Mouse (Mus musculus) hindbrain, embryonic 13.5 days (tissue): ENCODE data around the gene Mtss1l. TPM values are rescaled to one million over a fixed set of nuclear protein-coding genes. Genes with fewer than 3 reads are reported as not detected.

Experiments
- ATAC-seq: fragments of 200-750 bp; cut with Nextera tagmentation; 2 replicates; pipeline ENCODE4 v1.8.0; 2017; ENCODE audit warnings: moderate TSS enrichment; ENCODE audit not compliant: low FRiP score
- H3K27ac ChIP-seq: fragments of 300-500 bp; sonication (generic); 2 replicates; pipeline ENCODE4 v1.5.1; 2015; ENCODE audit warnings: inconsistent platforms, mild to moderate bottlenecking, moderate library complexity
- H3K27me3 ChIP-seq: fragments of 300-500 bp; sonication (generic); 2 replicates; pipeline ENCODE4 v1.6.1; 2015; ENCODE audit warnings: mild to moderate bottlenecking, inconsistent platforms
- H3K36me3 ChIP-seq: fragments of 300-500 bp; sonication (generic); 2 replicates; pipeline ENCODE4 v1.6.1; 2015; ENCODE audit warnings: mild to moderate bottlenecking, inconsistent platforms
- H3K4me1 ChIP-seq: fragments of 300-500 bp; sonication (generic); replicated peaks from 2 replicates; pipeline ENCODE4 v1.6.1; 2015; ENCODE audit warnings: inconsistent platforms
- H3K4me2 ChIP-seq: fragments of 300-500 bp; sonication (generic); 2 replicates; pipeline ENCODE4 v1.6.1; 2015; ENCODE audit warnings: inconsistent platforms, mild to moderate bottlenecking, moderate library complexity
- H3K4me3 ChIP-seq: fragments of 300-500 bp; sonication (generic); 2 replicates; pipeline ENCODE4 v1.5.1; 2015; ENCODE audit warnings: mild to moderate bottlenecking, inconsistent platforms
- H3K9ac ChIP-seq: fragments of 300-500 bp; sonication (generic); 2 replicates; pipeline ENCODE4 v1.6.1; 2015; ENCODE audit warnings: mild to moderate bottlenecking, inconsistent platforms
- H3K9me3 ChIP-seq: fragments of 300-500 bp; sonication (generic); 2 replicates; pipeline ENCODE4 v1.6.1; 2016; ENCODE audit warnings: inconsistent platforms
- WGBS: fragments of 180-500 bp; shearing (Covaris S2); methylation state at CpG from one replicate; pipeline ENCODE4 v1.1.7; 2015; 5-methylcytosine and 5-hydroxymethylcytosine counted together
- polyA plus RNA-seq: library from polyadenylated mRNA; unstranded; fragments of >200 nt; fragmentation: Nextera tagmentation; extraction: Ambion mirVana; gene quantifications from 2 replicates; pipeline ENCODE4 v1.2.1, GENCODE M21; 2015

Gene Mtss1l
- polyA plus RNA-seq, 1 experiment from 2014 or later: 19.0 TPM

DNA sequence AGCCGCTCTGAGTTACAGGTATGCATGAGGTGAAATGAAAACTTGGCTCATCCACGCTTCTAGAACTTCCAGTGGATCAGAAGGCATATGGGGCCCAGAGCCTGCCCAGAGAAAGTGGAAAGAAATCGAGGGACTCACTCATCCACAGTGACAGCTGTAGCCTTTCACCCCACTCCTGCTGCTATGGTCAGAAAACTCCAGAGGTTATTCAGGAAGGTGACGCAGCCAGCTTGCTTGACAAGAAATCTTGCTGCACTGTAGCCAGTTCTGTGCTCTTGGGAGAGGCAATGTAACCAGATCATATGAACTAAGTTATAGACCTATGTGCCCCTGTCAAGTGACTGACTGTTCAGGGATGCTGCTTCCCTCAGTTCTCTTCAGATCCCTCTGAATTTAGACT lies 25.2 kb upstream of the Mtss1l start:
- H3K36me3 ChIP-seq: peaks cover 26% of the 10 kb centered on the region
- WGBS: 87% methylated on average over 4 of the region's 4 CpGs
- no peak for ATAC-seq
- H3K4me3 ChIP-seq: no peak overlapping the region
- no peak overlapping the region for H3K27ac ChIP-seq
- no peaks in the 10 kb centered on the region for H3K27me3 ChIP-seq
- peaks cover 24% of the 10 kb centered on the region for H3K4me1 ChIP-seq
- H3K9me3 ChIP-seq: no peaks in the 10 kb centered on the region
- H3K4me2 ChIP-seq: no peak overlapping the region
- H3K9ac ChIP-seq: 0 out of 2 replicates have a peak overlapping the region, but pooled peaks have one; percentile 15

DNA sequence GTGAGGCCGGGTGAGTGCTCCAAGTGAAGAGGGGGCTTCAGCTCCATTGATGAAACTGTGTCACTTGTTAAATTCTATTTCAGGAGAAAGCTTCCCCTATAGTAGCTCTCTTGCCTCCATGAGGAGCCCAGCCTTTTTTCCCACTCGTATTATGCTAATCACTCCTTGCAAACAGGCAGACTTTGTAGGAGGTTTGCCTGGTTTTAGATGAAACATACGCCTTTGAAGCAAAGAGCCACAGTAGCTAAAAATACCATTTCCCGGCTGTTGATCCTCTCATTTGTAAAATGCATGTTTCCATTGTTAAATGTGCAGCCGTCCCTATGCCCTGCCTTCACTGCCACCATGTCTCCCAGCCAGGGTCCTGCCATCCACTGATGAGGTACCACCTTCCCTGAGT lies 23.7 kb upstream of the Mtss1l start:
- no peak overlapping the region for H3K4me2 ChIP-seq
- ATAC-seq: no peak
- peaks cover 38% of the 10 kb centered on the region for H3K4me1 ChIP-seq
- H3K9ac ChIP-seq: no peak overlapping the region
- no peaks in the 10 kb centered on the region for H3K9me3 ChIP-seq
- H3K27me3 ChIP-seq: no peaks in the 10 kb centered on the region
- 86% methylated on average over 5 of the region's 5 CpGs for WGBS
- H3K36me3 ChIP-seq: peaks cover 25% of the 10 kb centered on the region
- H3K4me3 ChIP-seq: no peak overlapping the region
- no peak overlapping the region for H3K27ac ChIP-seq

GRCm38 (mm10) chr8:110698098-110698497 lies 23.2 kb upstream of the Mtss1l start:
- no peak for ATAC-seq
- no peak overlapping the region for H3K9ac ChIP-seq
- H3K4me2 ChIP-seq: no peak overlapping the region
- peaks cover 43% of the 10 kb centered on the region for H3K4me1 ChIP-seq
- WGBS: 85% methylated on average over 1 of the region's 1 CpGs
- no peaks in the 10 kb centered on the region for H3K9me3 ChIP-seq
- H3K36me3 ChIP-seq: peaks cover 25% of the 10 kb centered on the region
- no peak overlapping the region for H3K4me3 ChIP-seq
- no peak overlapping the region for H3K27ac ChIP-seq
- no peaks in the 10 kb centered on the region for H3K27me3 ChIP-seq

DNA sequence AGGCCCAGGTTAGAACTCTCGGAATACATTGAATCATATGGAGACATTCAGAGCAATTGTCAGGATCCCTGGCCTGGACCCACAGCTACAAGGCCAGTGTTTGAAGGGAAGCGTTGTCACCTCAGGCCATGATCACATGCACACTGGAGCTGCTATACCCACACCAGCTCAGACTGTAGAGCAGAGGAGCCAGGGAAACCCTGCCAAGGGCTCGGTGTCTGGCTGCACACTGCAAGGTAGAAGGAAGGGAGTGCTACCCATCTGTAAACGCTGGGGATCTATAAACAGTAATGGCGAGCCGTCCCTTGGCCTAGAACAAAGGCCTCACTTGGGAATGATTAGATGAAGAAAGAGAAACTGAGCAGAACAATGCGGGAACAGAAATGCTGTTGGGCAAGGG lies 21.8 kb upstream of the Mtss1l start:
- no peak overlapping the region for H3K9ac ChIP-seq
- 91% methylated on average over 7 of the region's 7 CpGs for WGBS

GRCm38 (mm10) chr8:110700561-110700960 lies 20.7 kb upstream of the Mtss1l start:
- no peak for ATAC-seq
- Histone ChIP-seq H3K4me1 (peaks cover 55% of the 10 kb centered on the region), H3K9ac (no peak overlapping the region), H3K27ac (no peak overlapping the region), H3K27me3 (no peaks in the 10 kb centered on the region), H3K36me3 (peaks cover 20% of the 10 kb centered on the region; the same call in 1 of the 2 replicates), H3K4me2 (no peak overlapping the region), H3K4me3 (no peak overlapping the region), H3K9me3 (no peaks in the 10 kb centered on the region)
- 92% methylated on average over 2 of the region's 2 CpGs for WGBS

More for the DNA sequence above, 21.8 kb upstream of the Mtss1l start:
- Histone ChIP-seq H3K4me3 (no peak overlapping the region), H3K4me2 (no peak overlapping the region), H3K4me1 (peaks cover 55% of the 10 kb centered on the region), H3K27me3 (no peaks in the 10 kb centered on the region), H3K36me3 (peaks cover 20% of the 10 kb centered on the region; the same call in 1 of the 2 replicates), H3K9me3 (no peaks in the 10 kb centered on the region), H3K27ac (peak overlapping the region; percentile 24)
- ATAC-seq: no peak

- no peak overlapping the region for H3K4me2 ChIP-seq
- peak overlapping the region; percentile 44 for H3K9ac ChIP-seq
- no peak for ATAC-seq
- 36% methylated on average over 9 of the region's 9 CpGs for WGBS
- H3K9me3 ChIP-seq: no peaks in the 10 kb centered on the region
- H3K4me1 ChIP-seq: peaks cover 51% of the 10 kb centered on the region
- H3K27ac ChIP-seq: peak overlapping the region; percentile 69
- H3K4me3 ChIP-seq: no peak overlapping the region
- H3K36me3 ChIP-seq: peaks cover 9% of the 10 kb centered on the region; the same call in 1 of the 2 replicates
- no peaks in the 10 kb centered on the region for H3K27me3 ChIP-seq
These were observed 18.4 kb upstream of the Mtss1l start for GRCm38 (mm10) chr8:110702636-110703459.

GRCm38 (mm10) chr8:110703460-110704061 lies 17.7 kb upstream of the Mtss1l start:
- peaks cover 6% of the 10 kb centered on the region; the same call in 1 of the 2 replicates for H3K36me3 ChIP-seq
- no peak overlapping the region for H3K4me3 ChIP-seq
- H3K27ac ChIP-seq: peak overlapping the region; percentile 69
- no peak overlapping the region for H3K4me2 ChIP-seq
- no peak for ATAC-seq
- H3K4me1 ChIP-seq: peaks cover 53% of the 10 kb centered on the region
- H3K9me3 ChIP-seq: no peaks in the 10 kb centered on the region
- no peaks in the 10 kb centered on the region for H3K27me3 ChIP-seq
- 78% methylated on average over 9 of the region's 9 CpGs for WGBS
- H3K9ac ChIP-seq: peak overlapping the region; percentile 44; the same call in 1 of the 2 replicates

DNA sequence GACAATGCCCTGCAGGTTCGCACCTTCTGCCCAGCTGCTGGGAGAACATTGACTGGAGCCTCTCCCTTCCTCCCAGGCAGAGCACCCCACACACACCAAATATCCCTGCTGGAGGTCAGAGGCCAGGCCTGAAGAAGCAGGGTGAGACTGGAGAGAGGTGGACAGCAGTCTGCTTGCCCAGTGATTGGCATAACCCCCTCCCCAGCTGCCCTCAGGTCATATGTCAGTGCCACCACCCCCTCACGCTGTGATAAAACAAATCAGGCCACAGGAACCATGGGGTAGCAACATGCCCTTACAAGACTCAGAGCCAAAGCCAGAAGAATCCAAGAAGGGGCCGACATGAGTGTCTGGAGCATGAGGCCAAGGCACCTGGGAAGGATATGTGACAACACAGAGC lies 17.2 kb upstream of the Mtss1l start:
- peaks cover 5% of the 10 kb centered on the region; the same call in 1 of the 2 replicates for H3K36me3 ChIP-seq
- peaks cover 59% of the 10 kb centered on the region for H3K4me1 ChIP-seq
- ATAC-seq: no peak
- H3K27ac ChIP-seq: peak overlapping the region; percentile 78
- H3K9me3 ChIP-seq: no peaks in the 10 kb centered on the region
- H3K4me3 ChIP-seq: no peak overlapping the region
- WGBS: 79% methylated on average over 3 of the region's 3 CpGs
- H3K27me3 ChIP-seq: no peaks in the 10 kb centered on the region
- no peak overlapping the region for H3K4me2 ChIP-seq
- no peak overlapping the region for H3K9ac ChIP-seq

GRCm38 (mm10) chr8:110705391-110706287 lies 15.6 kb upstream of the Mtss1l start:
- peaks cover 69% of the 10 kb centered on the region for H3K4me1 ChIP-seq
- no peak overlapping the region for H3K9ac ChIP-seq
- 60% methylated on average over 14 of the region's 14 CpGs for WGBS
- no peaks in the 10 kb centered on the region for H3K27me3 ChIP-seq
- peak overlapping the region; percentile 78 for H3K27ac ChIP-seq
- H3K4me2 ChIP-seq: no peak overlapping the region
- H3K9me3 ChIP-seq: no peaks in the 10 kb centered on the region
- peaks cover 6% of the 10 kb centered on the region for H3K36me3 ChIP-seq
- H3K4me3 ChIP-seq: no peak overlapping the region
- ATAC-seq: no peak

GRCm38 (mm10) chr8:110706288-110706870 lies 14.9 kb upstream of the Mtss1l start:
- Histone ChIP-seq H3K36me3 (peaks cover 13% of the 10 kb centered on the region), H3K9me3 (no peaks in the 10 kb centered on the region), H3K4me2 (no peak overlapping the region), H3K27ac (0 out of 2 replicates have a peak overlapping the region, but pooled peaks have one; percentile 78), H3K4me3 (no peak overlapping the region), H3K9ac (no peak overlapping the region), H3K4me1 (peaks cover 74% of the 10 kb centered on the region), H3K27me3 (no peaks in the 10 kb centered on the region)
- WGBS: 84% methylated on average over 3 of the region's 3 CpGs
- ATAC-seq: no peak

DNA sequence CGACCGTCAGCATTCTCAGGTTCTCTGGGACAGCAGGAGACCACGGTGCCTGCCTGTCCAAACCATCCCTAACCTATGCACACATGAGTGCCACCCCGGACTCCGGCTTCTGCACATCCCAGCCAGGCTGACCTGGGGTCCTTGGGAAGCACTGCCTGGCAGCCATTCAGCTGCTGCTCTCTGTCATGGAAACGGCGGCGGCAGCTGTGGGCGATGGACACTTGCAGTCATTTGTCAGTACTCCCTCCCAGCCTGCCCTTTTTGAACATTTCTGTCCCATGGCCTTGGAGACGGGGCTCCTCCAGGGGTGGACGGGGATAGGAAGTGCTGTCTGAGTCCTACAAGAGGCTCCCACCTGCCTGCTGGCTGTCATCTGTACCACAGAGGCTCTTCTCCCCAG lies 12.8 kb upstream of the Mtss1l start:
- no peak for ATAC-seq
- no peaks in the 10 kb centered on the region for H3K27me3 ChIP-seq
- WGBS: 67% methylated on average over 11 of the region's 11 CpGs
- H3K4me3 ChIP-seq: no peak overlapping the region
- 0 out of 2 replicates have a peak overlapping the region, but pooled peaks have one; percentile 19 for H3K9ac ChIP-seq
- peak overlapping the region; percentile 52; the same call in 1 of the 2 replicates for H3K27ac ChIP-seq
- no peaks in the 10 kb centered on the region for H3K9me3 ChIP-seq
- no peak overlapping the region for H3K4me2 ChIP-seq
- H3K36me3 ChIP-seq: peaks cover 33% of the 10 kb centered on the region
- peaks cover 54% of the 10 kb centered on the region for H3K4me1 ChIP-seq
